Mouse (Mus musculus) cerebellum, adult 2 months (tissue): ENCODE data around the gene Cemip2.

Experiments used
- CTCF ChIP-seq: fragments of 200-500 bp; IDR thresholded peaks from 2 replicates; pipeline ENCODE4 v1.5.1; 2011; ENCODE audit warnings: low read depth, mild to moderate bottlenecking, control low read depth, low read length, moderate library complexity, borderline replicate concordance; ENCODE audit not compliant: insufficient read depth
- POLR2A ChIP-seq: fragments of 200-500 bp; IDR thresholded peaks from 2 replicates; pipeline ENCODE4 v1.6.1; 2011; ENCODE audit warnings: low read length, control low read depth, borderline replicate concordance; ENCODE audit not compliant: insufficient read depth

- TF ChIP-seq POLR2A: no peak
- TF ChIP-seq CTCF: no peak
These were observed 2.5 kb downstream of the Cemip2 start for GRCm38 (mm10) chr19:21780663-21781062.
